Mouse (Mus musculus) lung, postnatal 36 days (tissue): Measurements from ENCODE around the gene Cryl1.

Experiments used
- DNase-seq: peaks from one replicate; pipeline ENCODE4 v3.0.0; 2022; ENCODE audit warnings: mixed read lengths

Gene Cryl1

GRCm38 (mm10) chr14:57398065-57398757 is at the start of gene Cryl1:
Gene Cryl1 (minus strand): TSS chr14:57398529.
- peak; percentile 99 for DNase-seq

- no peak for DNase-seq
Measured at GRCm38 (mm10) chr14:57430451-57430850, 32.1 kb upstream of the Cryl1 start.

- no peak for DNase-seq
Measured at GRCm38 (mm10) chr14:57424212-57424561, 25.9 kb upstream of the Cryl1 start.

- DNase-seq: peak; percentile 95
Measured at GRCm38 (mm10) chr14:57423432-57424211, 25.3 kb upstream of the Cryl1 start, which contains the start of gene Ift88. Gene Ift88 (plus strand): TSS chr14:57424062.

GRCm38 (mm10) chr14:57417187-57417586 is 18.9 kb upstream of the Cryl1 start:
- no peak for DNase-seq

- no peak for DNase-seq
Measured at GRCm38 (mm10) chr14:57412166-57412565, 13.8 kb upstream of the Cryl1 start.

- peak; percentile 9 for DNase-seq
Measured at GRCm38 (mm10) chr14:57409106-57409505, 10.8 kb upstream of the Cryl1 start.

GRCm38 (mm10) chr14:57408100-57408499 is 9.8 kb upstream of the Cryl1 start:
- DNase-seq: no peak

- DNase-seq: peak; percentile 77
Measured at GRCm38 (mm10) chr14:57407039-57407987, 9.0 kb upstream of the Cryl1 start.

GRCm38 (mm10) chr14:57402815-57403214 is 4.5 kb upstream of the Cryl1 start:
- DNase-seq: no peak

GRCm38 (mm10) chr14:57398813-57399427 is 591 bp upstream of the Cryl1 start:
- peak; percentile 62 for DNase-seq

GRCm38 (mm10) chr14:57397221-57397620 is 1.1 kb downstream of the Cryl1 start:
- DNase-seq: no peak

- DNase-seq: peak; percentile 15
Measured at GRCm38 (mm10) chr14:57395470-57395869, 2.9 kb downstream of the Cryl1 start.

GRCm38 (mm10) chr14:57392278-57392677 is 6.1 kb downstream of the Cryl1 start:
- DNase-seq: no peak

- no peak for DNase-seq
Measured at GRCm38 (mm10) chr14:57391621-57392020, 6.7 kb downstream of the Cryl1 start.

GRCm38 (mm10) chr14:57386758-57387561 is 11.4 kb downstream of the Cryl1 start:
- peak; percentile 37 for DNase-seq

GRCm38 (mm10) chr14:57385667-57386066 is 12.7 kb downstream of the Cryl1 start:
- no peak for DNase-seq

GRCm38 (mm10) chr14:57377531-57377930 is 20.8 kb downstream of the Cryl1 start:
- DNase-seq: no peak

- DNase-seq: peak; percentile 11
Measured at GRCm38 (mm10) chr14:57376956-57377355, 21.4 kb downstream of the Cryl1 start.

- DNase-seq: no peak
Measured at GRCm38 (mm10) chr14:57376016-57376415, 22.3 kb downstream of the Cryl1 start.

- DNase-seq: no peak
Measured at GRCm38 (mm10) chr14:57375205-57375604, 23.1 kb downstream of the Cryl1 start.
